Mouse (Mus musculus) embryonic facial prominence, embryonic 14.5 days (tissue): ENCODE results near the gene Rex1bd. TPM values are rescaled to one million over a fixed set of nuclear protein-coding genes. Genes with fewer than 3 reads are reported as not detected.

Experiments used
- ATAC-seq: fragments of 200-750 bp; cut with Nextera tagmentation; 2 replicates; pipeline ENCODE4 v1.8.0; 2017; ENCODE audit warnings: low read depth, moderate number of reproducible peaks, moderate TSS enrichment
- DNase-seq: peaks from one replicate; pipeline ENCODE4 v3.0.0-alpha.2; 2015; ENCODE audit warnings: low spot score
- H3K27ac ChIP-seq: fragments of 300-500 bp; sonication (generic); replicated peaks from 2 replicates; pipeline ENCODE4 v1.5.1; 2014; ENCODE audit warnings: low read depth, mild to moderate bottlenecking, low read length, moderate library complexity
- H3K27me3 ChIP-seq: fragments of 300-500 bp; sonication (generic); replicated peaks from 2 replicates; pipeline ENCODE4 v1.6.1; 2014; ENCODE audit warnings: low read length; ENCODE audit not compliant: control insufficient read depth, insufficient read depth
- H3K36me3 ChIP-seq: fragments of 300-500 bp; sonication (generic); 2 replicates; pipeline ENCODE4 v1.6.1; 2014; ENCODE audit warnings: low read length, mixed read lengths; ENCODE audit not compliant: control insufficient read depth, insufficient read depth
- H3K4me1 ChIP-seq: fragments of 300-500 bp; sonication (generic); 2 replicates; pipeline ENCODE4 v1.6.1; 2014; ENCODE audit warnings: antibody characterized with exemption, low read length; ENCODE audit not compliant: control insufficient read depth, insufficient read depth
- H3K4me2 ChIP-seq: fragments of 300-500 bp; sonication (generic); 2 replicates; pipeline ENCODE4 v1.6.1; 2014; ENCODE audit warnings: low read depth, mild to moderate bottlenecking, low read length, moderate library complexity, mixed read lengths
- H3K4me3 ChIP-seq: fragments of 300-500 bp; sonication (generic); 2 replicates; pipeline ENCODE4 v1.5.1; 2014; ENCODE audit warnings: low read depth, mild to moderate bottlenecking, low read length
- H3K9ac ChIP-seq: fragments of 300-500 bp; sonication (generic); 2 replicates; pipeline ENCODE4 v1.6.1; 2014; ENCODE audit warnings: low read depth, mild to moderate bottlenecking, low read length, moderate library complexity, mixed read lengths
- H3K9me3 ChIP-seq: fragments of 300-500 bp; sonication (generic); 2 replicates; pipeline ENCODE4 v1.6.1; 2016; ENCODE audit warnings: low read length; ENCODE audit not compliant: control insufficient read depth
- WGBS: fragments of 180-500 bp; shearing (Covaris S2); extraction: QIAGEN DNeasy Blood & Tissue Kit; methylation state at CpG from one replicate; pipeline ENCODE4 v1.1.7; 2014; 5-methylcytosine and 5-hydroxymethylcytosine counted together
- polyA plus RNA-seq: library from polyadenylated mRNA; unstranded; fragments of >200 nt; fragmentation: Nextera tagmentation; extraction: Ambion mirVana; gene quantifications from 2 replicates; pipeline ENCODE4 v1.2.1, GENCODE M21; 2014

Rex1bd gene
- polyA plus RNA-seq, 1 experiment from 2014 or later, result 148 TPM

DNA sequence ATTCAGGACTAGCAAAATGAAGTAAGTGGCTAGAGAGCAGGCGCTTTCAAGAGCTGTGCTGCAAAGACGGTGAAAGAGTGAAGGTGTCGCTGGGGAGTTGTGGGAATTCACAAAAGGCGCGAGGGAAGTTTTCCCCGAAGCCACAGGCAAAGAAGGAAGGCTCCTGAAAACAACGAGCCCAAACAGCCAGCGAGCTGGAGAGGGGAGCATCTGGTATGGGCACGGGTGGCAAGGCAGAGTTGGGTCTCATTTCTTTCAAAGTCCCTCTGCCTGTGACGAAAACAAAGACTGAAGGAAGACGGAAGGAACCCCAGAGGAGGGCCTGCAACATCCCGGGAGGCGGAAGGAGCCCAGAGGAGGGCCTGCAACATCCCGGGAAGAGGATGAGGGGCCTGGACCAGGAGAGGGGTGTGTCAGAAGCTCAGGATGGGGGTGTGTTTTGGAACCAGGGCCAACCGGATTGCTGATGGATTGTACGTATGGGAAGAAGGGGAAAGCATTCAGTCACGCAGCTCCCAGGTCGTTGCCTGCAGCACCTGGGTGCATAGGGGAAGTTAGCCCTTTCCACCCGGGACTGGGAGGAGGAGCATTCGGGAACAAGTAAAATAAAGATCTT lies 15.6 kb downstream of the Rex1bd start:
- ATAC-seq (no peak), DNase-seq (no peak)
- peaks cover 96% of the 10 kb centered on the region for H3K27me3 ChIP-seq
- H3K36me3 ChIP-seq, result no peaks in the 10 kb centered on the region
- no peaks in the 10 kb centered on the region for H3K9me3 ChIP-seq
- peaks cover 57% of the 10 kb centered on the region for H3K4me1 ChIP-seq
- H3K4me2 ChIP-seq, result peak overlapping the region; percentile 81; the same call in 1 of the 2 replicates
- no peak overlapping the region for H3K9ac ChIP-seq
- H3K27ac ChIP-seq, result peak overlapping the region; percentile 1; the same call in 1 of the 2 replicates
- H3K4me3 ChIP-seq, result 0 out of 2 replicates have a peak overlapping the region, but pooled peaks have one; percentile 56
- 4% methylated on average over 20 of the region's 20 CpGs for WGBS

DNA sequence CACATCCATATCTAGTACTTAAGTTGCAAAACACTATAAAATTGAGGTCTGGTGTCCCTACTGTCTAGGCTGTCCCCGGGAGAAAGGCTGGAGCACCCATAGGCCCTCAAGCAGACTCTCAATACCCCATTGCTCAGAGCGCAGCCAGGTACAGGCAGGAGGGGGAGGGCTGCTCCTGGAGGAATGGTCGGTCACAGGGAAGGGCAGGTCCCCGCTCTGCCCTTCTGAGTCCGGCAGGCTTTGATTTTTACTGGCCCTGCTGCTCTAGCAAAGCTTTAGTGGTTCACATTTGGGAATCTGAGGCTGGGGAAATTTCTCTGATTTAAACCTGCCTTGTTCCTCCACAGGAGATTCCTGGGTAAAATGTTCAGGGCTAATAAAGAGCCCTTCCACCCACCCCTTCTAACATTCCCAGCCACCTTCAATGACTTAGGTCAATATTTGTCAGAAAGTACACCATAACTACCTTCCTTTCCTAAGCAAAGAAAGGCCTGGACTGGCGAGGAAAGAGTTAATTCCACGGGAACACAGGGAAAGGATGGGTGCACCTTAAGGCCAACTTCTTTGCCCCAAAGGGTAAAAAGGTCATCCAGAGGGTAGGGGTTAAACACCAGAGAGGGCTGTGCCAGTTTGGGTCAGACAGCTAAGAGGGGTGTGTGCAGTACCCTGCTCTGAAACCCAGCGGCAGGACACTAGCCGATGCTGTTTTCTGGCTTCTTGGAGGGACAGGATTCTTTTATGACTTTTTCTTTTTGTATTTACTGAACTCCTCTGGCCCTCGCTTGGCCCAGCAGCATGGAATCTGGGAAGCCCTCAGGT lies 16.3 kb downstream of the Rex1bd start:
- Histone ChIP-seq H3K4me1 (peaks cover 52% of the 10 kb centered on the region), H3K4me2 (no peak overlapping the region; the same call in 1 of the 2 replicates), H3K9ac (no peak overlapping the region; the same call in 1 of the 2 replicates), H3K4me3 (peak overlapping the region; percentile 33; the same call in 1 of the 2 replicates), H3K36me3 (no peaks in the 10 kb centered on the region), H3K9me3 (no peaks in the 10 kb centered on the region), H3K27me3 (peaks cover 95% of the 10 kb centered on the region), H3K27ac (0 out of 2 replicates have a peak overlapping the region, but pooled peaks have one; percentile 1)
- no peak for DNase-seq
- no peak for ATAC-seq
- 26% methylated on average over 9 of the region's 10 CpGs for WGBS

DNA sequence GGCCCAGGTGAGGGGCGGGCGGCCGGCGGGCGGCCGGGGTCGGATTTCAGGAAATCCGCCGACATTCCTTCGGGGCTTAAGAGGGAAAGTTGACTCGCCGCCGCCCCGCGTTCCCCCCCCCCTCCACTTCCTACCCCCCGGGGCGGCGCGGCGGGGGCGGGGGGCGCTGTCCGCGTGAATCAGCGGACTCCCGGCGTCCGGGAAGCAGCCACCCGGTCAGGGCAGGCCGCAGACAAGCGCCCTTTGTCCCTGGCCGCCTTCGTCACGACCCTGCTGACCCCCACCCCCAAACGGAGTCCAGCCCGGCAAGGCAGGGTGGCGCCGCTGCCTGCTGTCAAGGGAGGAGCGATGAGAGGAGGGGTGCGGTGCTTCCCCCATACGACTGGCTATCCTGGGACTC lies 17.0 kb downstream of the Rex1bd start:
- H3K4me1 ChIP-seq, result peaks cover 50% of the 10 kb centered on the region
- no peak for DNase-seq
- ATAC-seq, result no peak

DNA sequence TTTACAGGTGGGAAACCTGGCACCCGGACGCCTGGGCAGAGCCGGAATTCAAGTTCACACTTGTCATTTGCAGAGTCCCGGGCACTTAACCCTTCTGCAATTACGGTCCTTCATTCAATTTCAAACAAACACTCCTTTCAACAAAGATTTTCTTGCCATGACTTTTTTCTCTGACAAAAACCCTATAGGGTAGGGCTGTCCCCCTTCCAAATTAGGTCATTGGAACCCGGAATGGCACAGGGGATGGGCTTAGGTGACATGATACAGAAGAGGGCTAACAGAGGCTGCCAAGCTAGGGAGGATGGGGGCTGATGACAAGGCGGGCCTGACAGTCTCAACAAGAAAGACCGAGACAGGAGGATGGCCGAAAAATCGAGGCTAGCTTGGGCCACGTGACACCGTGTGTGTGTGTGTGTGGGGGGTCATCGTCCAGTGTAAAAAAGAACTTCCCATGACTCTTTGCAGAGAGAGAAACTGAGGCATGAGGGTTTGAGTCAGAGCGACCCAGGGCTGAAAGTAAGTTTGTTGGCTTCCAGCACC lies 17.6 kb downstream of the Rex1bd start:
- Histone ChIP-seq H3K4me1 (peaks cover 50% of the 10 kb centered on the region), H3K27me3 (peaks cover 83% of the 10 kb centered on the region), H3K9ac (peak overlapping the region; percentile 52), H3K9me3 (no peaks in the 10 kb centered on the region), H3K27ac (no peak overlapping the region; the same call in 1 of the 2 replicates), H3K36me3 (no peaks in the 10 kb centered on the region), H3K4me2 (peak overlapping the region; percentile 69), H3K4me3 (peak overlapping the region; percentile 33)
- WGBS, result 4% methylated on average over 13 of the region's 14 CpGs
- ATAC-seq (no peak), DNase-seq (no peak)

More for the DNA sequence above, 17.0 kb downstream of the Rex1bd start:
- Histone ChIP-seq H3K36me3 (no peaks in the 10 kb centered on the region), H3K9ac (peak overlapping the region; percentile 52), H3K4me2 (peak overlapping the region; percentile 69), H3K27ac (no peak overlapping the region), H3K27me3 (peaks cover 88% of the 10 kb centered on the region), H3K9me3 (no peaks in the 10 kb centered on the region), H3K4me3 (peak overlapping the region; percentile 33)
- WGBS, result 2% methylated on average over 9 of the region's 41 CpGs

DNA sequence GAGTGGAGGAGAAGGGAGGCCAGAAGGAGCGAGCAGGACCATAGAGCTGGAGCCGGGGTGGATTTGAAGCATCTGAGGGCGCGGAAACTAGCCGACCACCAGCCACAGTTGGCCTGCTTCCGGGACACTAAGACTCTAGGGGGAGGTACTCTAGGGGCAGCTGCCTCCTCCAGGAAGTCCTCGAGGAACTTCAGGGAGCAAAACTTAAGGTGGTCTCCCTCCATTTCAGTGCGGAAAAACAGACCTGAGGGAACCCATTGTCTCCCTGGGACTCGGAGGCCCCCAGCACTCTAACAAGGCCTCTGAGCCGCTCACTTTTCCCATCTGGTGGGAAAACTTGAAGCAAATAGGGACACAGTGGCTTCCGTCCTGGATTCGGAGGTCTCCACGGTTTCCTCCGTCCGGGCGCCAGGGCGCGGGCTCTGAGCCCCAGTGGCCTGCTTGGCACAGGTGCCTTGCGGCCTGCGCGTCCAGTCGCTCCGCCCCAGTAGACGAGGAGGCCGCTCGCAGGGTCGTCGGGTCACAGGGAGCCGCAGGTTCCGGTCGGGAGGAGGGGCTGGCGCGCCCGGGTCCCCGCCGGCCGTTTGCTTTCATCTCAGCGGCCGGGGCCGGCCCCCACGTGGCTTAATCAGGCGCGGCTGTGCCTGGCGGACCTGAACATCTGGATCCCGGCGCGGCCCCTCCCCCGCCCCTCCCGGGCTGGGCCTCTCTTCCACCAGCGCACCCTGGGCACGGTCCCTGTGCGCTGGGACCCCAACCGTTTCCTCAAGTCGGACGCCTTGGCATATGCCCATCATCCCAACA lies 18.4 kb downstream of the Rex1bd start:
- Histone ChIP-seq H3K4me3 (peak overlapping the region; percentile 33), H3K36me3 (no peaks in the 10 kb centered on the region), H3K4me1 (peaks cover 50% of the 10 kb centered on the region), H3K27me3 (peaks cover 75% of the 10 kb centered on the region), H3K27ac (no peak overlapping the region; the same call in 1 of the 2 replicates), H3K4me2 (peak overlapping the region; percentile 69), H3K9ac (0 out of 2 replicates have a peak overlapping the region, but pooled peaks have one; percentile 31), H3K9me3 (no peaks in the 10 kb centered on the region)
- 5% methylated on average over 41 of the region's 55 CpGs for WGBS
- DNase-seq (no peak), ATAC-seq (no peak)

DNA sequence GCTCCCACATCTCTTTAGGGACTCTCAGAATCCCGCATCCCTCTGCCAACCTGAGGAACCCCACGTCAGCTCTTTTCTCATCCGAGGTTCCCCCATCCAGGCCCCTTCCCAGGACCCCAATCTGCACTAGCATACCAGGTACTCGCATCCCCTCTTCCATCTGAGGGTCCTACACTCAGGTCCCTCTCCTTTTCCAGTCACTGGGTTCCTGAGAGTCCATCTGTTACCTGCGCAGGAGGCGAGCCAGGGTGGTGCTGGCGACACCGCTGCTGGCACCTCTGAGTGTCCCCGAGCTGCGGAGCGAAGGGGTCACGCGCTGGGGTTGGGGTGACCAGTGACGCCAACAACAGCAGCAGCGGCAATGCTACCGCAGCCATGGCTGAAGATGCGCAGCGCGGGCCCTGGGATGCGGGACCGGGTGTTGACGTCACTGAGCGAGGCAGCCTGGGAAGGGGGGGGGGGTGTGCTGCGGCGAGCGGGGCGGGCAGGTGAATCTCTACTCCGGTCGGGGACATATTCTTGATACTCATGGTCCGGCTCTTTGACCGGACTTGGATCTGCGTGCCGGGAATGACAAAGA lies 19.5 kb downstream of the Rex1bd start, which contains the start of gene Tmem59l:
Gene Tmem59l (minus strand): TSS at position 418 of the 580 bp plus-strand sequence.
- no peak for ATAC-seq
- no peak within 1 kb of the TSS; the same call in 1 of the 2 replicates for H3K27ac ChIP-seq
- no peak for DNase-seq
- peak within 1 kb of the TSS; percentile 60 for H3K9ac ChIP-seq
- peak within 1 kb of the TSS; percentile 69 for H3K4me2 ChIP-seq
- 5% methylated on average over 31 of the region's 33 CpGs for WGBS
- H3K9me3 ChIP-seq, result no peaks in the 10 kb centered on the region
- peaks cover 44% of the 10 kb centered on the region for H3K4me1 ChIP-seq
- H3K36me3 ChIP-seq, result no peaks in the 10 kb centered on the region
- H3K27me3 ChIP-seq, result peaks cover 64% of the 10 kb centered on the region
- peak within 1 kb of the TSS; percentile 33 for H3K4me3 ChIP-seq

DNA sequence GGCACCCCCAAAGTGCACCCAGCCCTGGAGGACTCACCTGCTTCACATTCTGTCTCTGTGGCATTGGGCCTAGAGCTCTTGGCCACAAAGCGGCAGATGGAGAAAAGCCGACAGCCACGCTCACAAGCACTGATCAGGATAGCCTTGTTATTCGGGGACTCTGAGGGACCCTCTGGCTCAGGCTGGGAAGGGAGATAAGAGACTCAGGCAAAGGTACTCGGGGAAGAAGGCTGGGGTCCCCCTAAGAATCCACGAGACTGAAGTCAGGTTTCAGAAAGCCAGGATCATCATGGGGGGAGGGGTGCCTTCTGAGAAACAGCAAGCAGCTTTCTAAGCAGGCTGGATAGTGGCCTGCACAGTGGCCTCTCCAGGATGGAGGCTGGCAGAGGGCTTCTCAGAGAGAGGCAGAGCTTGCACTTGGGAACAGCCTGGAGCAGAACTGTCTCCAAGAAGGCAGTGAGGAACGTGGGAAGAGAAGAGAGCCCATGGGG lies 20.3 kb downstream of the Rex1bd start:
- DNase-seq (no peak), ATAC-seq (no peak)
- Histone ChIP-seq H3K27ac (no peak overlapping the region), H3K4me3 (no peak overlapping the region), H3K4me1 (peaks cover 37% of the 10 kb centered on the region), H3K4me2 (0 out of 2 replicates have a peak overlapping the region, but pooled peaks have one; percentile 55), H3K36me3 (no peaks in the 10 kb centered on the region), H3K27me3 (peaks cover 56% of the 10 kb centered on the region), H3K9ac (0 out of 2 replicates have a peak overlapping the region, but pooled peaks have one; percentile 60), H3K9me3 (no peaks in the 10 kb centered on the region)
- 44% methylated on average over 7 of the region's 7 CpGs for WGBS
